Mouse (Mus musculus): ENCODE results near the gene Rad51.

Gene Rad51

GRCm38 (mm10) chr2:119163999-119164398 is 51.4 kb downstream of the Rad51 start:
- no peak for DNase-seq (ENCODE audit: low read depth, low spot score)

- no peak for DNase-seq (ENCODE audit: low read depth, low spot score)
These were observed 52.8 kb downstream of the Rad51 start for GRCm38 (mm10) chr2:119165401-119165800.

DNA sequence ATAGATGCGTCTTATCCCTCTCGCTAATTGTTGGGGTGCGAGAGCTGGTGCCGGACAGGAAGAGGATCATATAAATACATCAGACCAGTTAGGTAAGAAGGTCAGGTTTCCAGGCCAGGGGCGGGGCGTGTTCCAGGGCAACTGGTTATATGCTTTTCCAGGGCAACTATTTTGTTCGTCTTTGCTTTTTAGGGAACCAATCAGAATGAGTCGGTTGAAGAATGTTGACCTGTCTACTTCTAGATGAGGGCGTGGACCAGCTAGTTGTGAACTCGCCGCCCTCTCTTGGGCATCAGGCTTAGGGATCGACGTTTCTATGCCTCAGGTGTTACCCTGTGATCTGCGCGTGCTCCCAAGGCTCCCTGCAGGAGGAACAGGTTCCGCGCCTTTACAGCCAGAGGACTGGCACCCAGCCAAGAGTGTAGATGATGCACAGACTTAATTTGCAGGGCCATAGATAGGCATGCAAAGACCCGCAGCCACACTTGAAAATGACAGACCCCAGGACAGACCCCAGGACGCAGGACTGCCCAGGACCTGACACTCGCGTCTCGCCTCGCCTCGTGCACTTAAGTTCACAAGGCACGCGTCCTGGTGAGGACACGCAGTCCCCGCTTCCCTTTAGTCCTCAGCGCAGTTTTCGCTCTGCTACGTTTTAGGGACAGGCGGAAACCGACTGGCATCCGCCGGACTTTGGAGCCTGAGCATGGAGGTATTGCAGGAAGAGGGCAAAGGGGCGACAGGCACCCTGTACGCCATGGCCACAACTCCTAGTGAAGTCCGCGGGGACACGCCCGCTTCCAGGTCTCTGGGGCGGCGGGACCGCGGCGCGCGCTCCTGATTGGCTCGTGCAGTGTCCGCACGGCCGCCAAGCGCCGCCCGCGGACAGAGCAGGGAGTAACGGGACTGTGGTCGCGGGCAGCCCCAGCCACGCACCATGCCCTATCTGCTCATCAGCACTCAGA is 54.6 kb downstream of the Rad51 start, which contains the start of gene Gchfr:
Gchfr (plus strand) TSS at position 873 of the 965 bp plus-strand sequence.
- peak; percentile 20 for DNase-seq (ENCODE audit: low read depth, low spot score)

DNA sequence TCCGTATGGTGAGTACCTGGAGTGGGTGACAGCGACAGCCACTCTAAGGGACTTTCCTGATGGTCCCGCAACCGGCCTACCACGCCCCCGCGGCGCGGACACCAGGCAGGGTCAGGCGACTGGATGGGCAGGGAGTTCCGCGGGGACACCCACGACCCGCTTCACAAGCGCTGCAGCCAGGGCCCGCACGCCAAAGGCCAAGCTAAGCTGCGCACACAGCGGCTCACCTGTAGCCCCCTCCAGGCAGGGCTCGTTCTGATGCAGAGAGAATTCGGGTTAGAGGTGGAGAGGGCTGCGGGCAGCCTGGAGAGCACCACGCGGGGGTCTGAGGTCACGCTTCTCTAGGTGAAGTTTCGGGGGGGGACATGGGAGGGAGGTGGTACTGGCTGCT is 55.3 kb downstream of the Rad51 start:
- DNase-seq (ENCODE audit: low read depth, low spot score), result no peak

DNA sequence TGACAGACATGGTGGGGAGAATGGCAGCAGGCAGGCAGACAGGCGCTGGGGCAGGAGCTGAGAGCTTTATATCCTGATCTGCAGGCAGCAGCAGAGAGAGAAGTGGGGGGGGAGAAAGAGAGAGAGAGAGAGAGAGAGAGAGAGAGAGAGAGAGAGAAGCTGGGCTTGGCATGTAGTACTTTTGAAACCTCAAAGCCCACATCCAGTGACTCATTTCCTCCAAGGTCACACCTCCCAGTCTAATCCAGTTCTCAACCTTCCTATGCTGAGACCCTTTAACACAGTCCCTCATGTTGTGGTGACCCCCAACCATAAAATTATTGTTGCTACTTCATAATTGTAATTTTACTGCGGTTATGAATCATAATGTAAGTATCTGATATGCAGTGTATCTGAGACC is 57.7 kb downstream of the Rad51 start:
- no peak for DNase-seq (ENCODE audit: low read depth, low spot score)

- DNase-seq (ENCODE audit: low read depth, low spot score), result no peak
These were observed 59.0 kb downstream of the Rad51 start for GRCm38 (mm10) chr2:119171574-119171973.

GRCm38 (mm10) chr2:119172446-119172845 is 59.9 kb downstream of the Rad51 start:
- no peak for DNase-seq (ENCODE audit: low read depth, low spot score)

DNA sequence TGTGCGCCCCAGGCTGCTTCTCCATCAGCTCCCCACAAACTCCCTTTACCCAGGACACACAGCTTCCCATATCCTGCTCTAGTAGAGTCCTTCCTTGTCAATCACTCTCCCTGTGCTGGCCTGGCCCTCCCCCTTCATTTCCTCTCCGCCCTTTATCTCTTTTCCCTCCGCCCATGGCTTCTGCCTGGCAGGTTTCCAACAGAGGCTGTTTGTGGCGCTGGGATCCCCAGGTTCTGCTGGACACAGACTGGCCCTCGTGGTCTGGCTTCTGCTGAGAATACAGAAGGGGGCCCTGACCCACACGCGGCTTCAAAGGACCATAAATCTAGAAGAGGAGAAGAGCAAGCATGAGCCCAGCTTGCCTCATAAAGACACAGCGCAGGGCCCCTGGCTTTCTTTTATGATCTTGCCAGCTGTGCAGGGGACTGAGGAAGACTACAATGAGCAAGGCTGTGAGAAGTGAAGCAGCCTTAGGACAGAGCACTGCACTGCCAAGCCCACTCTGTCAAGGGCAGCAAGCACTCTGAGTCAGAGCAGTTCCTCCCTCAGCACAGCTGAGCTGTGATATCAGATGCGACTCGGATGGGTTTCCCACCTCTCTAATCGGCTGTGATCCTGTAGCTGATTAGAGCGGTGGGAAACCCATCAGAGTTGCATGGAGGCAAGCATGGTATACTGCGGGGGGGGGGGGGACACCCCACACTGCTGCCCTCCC is 60.4 kb downstream of the Rad51 start:
- DNase-seq (ENCODE audit: low read depth, low spot score), result no peak

- DNase-seq (ENCODE audit: low read depth, low spot score), result no peak
These were observed 61.5 kb downstream of the Rad51 start, which contains the start of gene Gm14137 for GRCm38 (mm10) chr2:119173991-119174651. Gene Gm14137, plus strand, starts transcription at chr2:119174509.

- DNase-seq (ENCODE audit: low read depth, low spot score), result no peak
These were observed 62.3 kb downstream of the Rad51 start for GRCm38 (mm10) chr2:119174866-119175265.

GRCm38 (mm10) chr2:119175614-119176013 is 63.0 kb downstream of the Rad51 start:
- no peak for DNase-seq (ENCODE audit: low read depth, low spot score)

DNA sequence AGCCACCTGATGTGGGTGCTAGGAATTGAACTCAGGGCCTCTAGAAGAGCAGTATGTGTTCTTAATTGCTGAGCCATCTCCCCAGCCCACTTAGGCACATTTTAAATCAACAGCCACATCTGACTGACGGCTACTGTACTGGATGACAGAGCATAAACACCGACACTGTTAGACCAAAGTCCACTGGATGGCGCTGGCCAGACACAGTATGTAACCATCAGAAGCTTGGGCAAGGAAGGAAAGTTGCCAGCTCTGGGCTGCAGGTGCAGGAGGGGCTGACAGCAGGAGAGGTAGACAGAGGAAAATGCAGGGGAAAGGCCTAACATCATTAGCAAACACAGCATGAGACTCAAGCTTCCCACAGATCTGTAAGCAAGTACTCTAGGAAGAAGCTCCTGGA is 64.2 kb downstream of the Rad51 start:
- no peak for DNase-seq (ENCODE audit: low read depth, low spot score)

- DNase-seq (ENCODE audit: low read depth, low spot score), result no peak
These were observed 64.9 kb downstream of the Rad51 start for GRCm38 (mm10) chr2:119177384-119177939.

DNA sequence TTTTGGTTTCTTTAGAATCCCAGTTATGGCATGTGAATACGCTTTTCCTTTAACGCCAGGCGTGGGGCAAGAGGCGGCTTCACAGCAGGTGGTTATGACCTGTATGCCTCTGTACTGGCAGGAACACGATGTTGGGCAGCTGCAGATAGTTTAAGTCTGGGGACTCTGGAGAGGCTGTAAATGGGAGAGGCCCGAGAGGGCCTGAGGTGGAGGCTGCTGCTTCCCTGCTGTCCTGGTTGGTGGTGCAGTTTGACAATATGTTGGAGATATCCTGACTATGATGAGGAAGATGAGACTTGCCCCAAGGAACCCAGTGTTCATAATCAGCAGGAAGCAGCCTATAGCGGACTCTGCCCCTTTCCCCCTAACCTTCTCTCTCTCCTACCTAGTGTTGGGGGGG is 70.3 kb downstream of the Rad51 start:
- DNase-seq (ENCODE audit: low read depth, low spot score), result no peak

- peak; percentile 77 for DNase-seq (ENCODE audit: low read depth, low spot score)
These were observed 76.6 kb downstream of the Rad51 start for GRCm38 (mm10) chr2:119189029-119189710.

DNA sequence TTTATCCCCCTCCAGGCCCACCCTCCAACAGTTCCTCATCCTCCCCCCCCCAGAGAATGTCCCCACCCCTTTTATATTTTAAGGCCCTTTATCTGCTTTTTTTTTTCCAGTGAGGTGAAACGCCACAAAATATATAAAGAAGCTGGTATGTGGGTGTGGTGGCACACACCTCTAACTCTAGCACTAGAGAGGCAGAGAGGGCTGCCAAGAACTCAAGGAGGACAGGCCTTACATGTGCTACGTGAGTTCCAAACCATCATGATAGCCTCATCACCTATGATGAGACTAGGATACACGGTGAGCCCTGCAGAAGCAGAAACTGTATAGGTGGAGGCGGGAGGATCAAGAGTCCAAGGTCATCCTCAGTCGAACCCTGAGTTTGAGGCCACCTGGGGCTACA is 78.4 kb downstream of the Rad51 start:
- no peak for DNase-seq (ENCODE audit: low read depth, low spot score)

- peak; percentile 72 for DNase-seq (ENCODE audit: low read depth, low spot score)
These were observed 81.5 kb downstream of the Rad51 start for GRCm38 (mm10) chr2:119194140-119194539.

- DNase-seq (ENCODE audit: low read depth, low spot score), result no peak
These were observed 83.9 kb downstream of the Rad51 start for GRCm38 (mm10) chr2:119196316-119197108.
